Mouse (Mus musculus) bone marrow macrophage, adult 2 months (primary cell): ENCODE results near the gene Rfng.
"Not testable (repeated sequence)": the region's sequence is repeated elsewhere in the genome, so short reads cannot be mapped to it uniquely, and the experiment has no call there.

Experiments
- CTCF ChIP-seq: IDR thresholded peaks from 2 replicates; pipeline ENCODE4 v1.5.1; 2012; ENCODE audit warnings: low read depth, mild to moderate bottlenecking, low read length, moderate library complexity
- POLR2A ChIP-seq: IDR thresholded peaks from 2 replicates; pipeline ENCODE4 v1.6.1; 2012; ENCODE audit warnings: mild to moderate bottlenecking, low read depth, low read length, borderline replicate concordance

DNA sequence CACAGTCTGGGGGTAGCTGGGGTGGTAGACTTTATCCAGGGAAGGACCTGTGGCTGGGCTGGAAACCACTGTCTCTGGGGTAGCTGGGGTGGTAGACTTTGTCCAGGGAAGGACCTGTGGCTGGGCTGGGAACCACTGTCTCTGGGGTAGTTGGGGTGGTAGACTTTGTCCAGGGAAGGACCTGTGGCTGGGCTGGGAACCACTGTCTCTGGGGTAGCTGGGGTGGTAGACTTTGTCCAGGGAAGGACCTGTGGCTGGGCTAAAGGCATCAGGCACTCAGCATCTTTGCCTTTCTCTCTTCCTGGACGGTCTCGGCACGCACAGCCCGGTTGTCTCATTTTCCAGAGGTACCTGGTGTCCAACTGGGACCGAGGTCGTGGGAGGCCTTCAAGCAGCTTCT, 2.6 kb downstream of the Rfng start:
- not testable (repeated sequence) for TF ChIP-seq CTCF, POLR2A
